In genomic region chr4:89401696-89402095, GRCm38 (mm10) we compare ENCODE assay signal across 27 mouse cellular contexts.
"Had no signal": no experiment of that assay in that cellular context is flagged by ENCODE, and none has a peak within 500 bp of the region (broad histone marks: within the 10 kb centered on the region; RNA-seq: fewer than 3 reads in every experiment).

No protein-coding gene starts in this region.

- H3K4me2 ChIP-seq: heart, embryonic 11.5 days; heart, embryonic 13.5 days; heart, embryonic 15.5 days; hindbrain, embryonic 13.5 days; hindbrain, embryonic 15.5 days; kidney, embryonic 15.5 days; limb, embryonic 12.5 days; liver, embryonic 11.5 days; liver, embryonic 13.5 days; liver, embryonic 15.5 days had no signal

- H3K36me3 ChIP-seq: heart, embryonic 13.5 days; heart, embryonic 15.5 days; hindbrain, embryonic 13.5 days; hindbrain, embryonic 15.5 days; kidney, embryonic 15.5 days; limb, embryonic 10.5 days; limb, embryonic 12.5 days; liver, embryonic 13.5 days; liver, embryonic 15.5 days had no signal

- H3K27ac ChIP-seq: heart, adult 2 months; heart, embryonic 13.5 days; heart, embryonic 15.5 days; hindbrain, embryonic 13.5 days; hindbrain, embryonic 15.5 days; hindbrain, postnatal 0 days; kidney, embryonic 15.5 days; kidney, postnatal 0 days; limb, embryonic 10.5 days; limb, embryonic 12.5 days; liver, embryonic 13.5 days; liver, embryonic 15.5 days had no signal

- H3K4me1 ChIP-seq: heart, embryonic 13.5 days; heart, embryonic 15.5 days; hindbrain, embryonic 13.5 days; hindbrain, embryonic 15.5 days; kidney, embryonic 15.5 days; limb, embryonic 10.5 days; limb, embryonic 12.5 days; liver, embryonic 13.5 days; liver, embryonic 15.5 days had no signal

- H3K4me3 ChIP-seq: heart, adult 2 months; heart, embryonic 13.5 days; heart, embryonic 15.5 days; hindbrain, embryonic 13.5 days; hindbrain, embryonic 15.5 days; kidney, embryonic 15.5 days; limb, embryonic 10.5 days; limb, embryonic 12.5 days; liver, embryonic 13.5 days; liver, embryonic 15.5 days had no signal

- H3K9me3 ChIP-seq: heart, embryonic 13.5 days; heart, embryonic 15.5 days; hindbrain, embryonic 13.5 days; hindbrain, embryonic 15.5 days; kidney, embryonic 15.5 days; limb, embryonic 10.5 days; limb, embryonic 12.5 days; liver, embryonic 13.5 days; liver, embryonic 15.5 days had no signal

- H3K9ac ChIP-seq: heart, embryonic 13.5 days; heart, embryonic 15.5 days; hindbrain, embryonic 13.5 days; hindbrain, embryonic 15.5 days; kidney, embryonic 15.5 days; limb, embryonic 12.5 days; liver, embryonic 13.5 days; liver, embryonic 15.5 days had no signal

- H3K27me3 ChIP-seq: heart, embryonic 13.5 days; heart, embryonic 15.5 days; hindbrain, embryonic 13.5 days; hindbrain, embryonic 15.5 days; kidney, embryonic 15.5 days; limb, embryonic 12.5 days; liver, embryonic 13.5 days; liver, embryonic 15.5 days had no signal

- ATAC-seq: hindbrain, postnatal 0 days had no signal

- DNase-seq: gastrocnemius, postnatal 14 days; gastrocnemius, postnatal 36 days; heart, adult 11 months; heart, adult 2 months; heart, postnatal 14 days; heart, postnatal 36 days; kidney, adult 11 months; kidney, adult 2 months; kidney, adult 9 months; kidney, postnatal 14 days; kidney, postnatal 36 days; layer of hippocampus, adult 9-11 months; layer of hippocampus, postnatal 36 days; liver; liver, embryonic 13.5 days had no signal
